Mouse (Mus musculus): ENCODE measurements at regions not wholly inside any gene's neighbourhood (a gene's known extent, or its start where the extent isn't known, plus 50 kb on each side); places are given as distances from the start of the nearest gene placed in this dataset.

GRCm38 (mm10) chr10:84055402-84056167, 332.9 kb downstream of the 1500009L16Rik start:
- H3K36me3 ChIP-seq (ENCODE audit: control insufficient read depth, insufficient read depth) = no peaks in the 10 kb centered on the region
- ATAC-seq (replicated peaks; ENCODE audit: extremely low read depth, insufficient read depth, low FRiP score) = no peak
- no peaks in the 10 kb centered on the region for H3K27me3 ChIP-seq (ENCODE audit: control insufficient read depth, insufficient read depth, low read length)
- H3K4me3 ChIP-seq (ENCODE audit: low read length) = no peak overlapping the region
- no peak overlapping the region for H3K4me2 ChIP-seq (ENCODE audit: low read depth, low read length)
- no peak overlapping the region for H3K9ac ChIP-seq (ENCODE audit: low read length)
- peaks cover 27% of the 10 kb centered on the region for H3K4me1 ChIP-seq (ENCODE audit: control insufficient read depth, insufficient read depth, low read length)
- no peak overlapping the region for H3K27ac ChIP-seq (ENCODE audit: low read length)
- WGBS = 60% methylated on average over 10 of the region's 10 CpGs
- no peaks in the 10 kb centered on the region for H3K9me3 ChIP-seq (replicated peaks; ENCODE audit: control insufficient read depth, low read length)

GRCm38 (mm10) chr10:84056323-84057169, 333.9 kb downstream of the 1500009L16Rik start:
- Histone ChIP-seq H3K4me3 (ENCODE audit: low read length) (no peak overlapping the region), H3K27ac (ENCODE audit: low read length) (0 out of 2 replicates have a peak overlapping the region, but pooled peaks have one; percentile 29), H3K4me2 (ENCODE audit: low read depth, low read length) (no peak overlapping the region), H3K27me3 (ENCODE audit: control insufficient read depth, insufficient read depth, low read length) (no peaks in the 10 kb centered on the region), H3K36me3 (ENCODE audit: control insufficient read depth, insufficient read depth) (no peaks in the 10 kb centered on the region), H3K9me3 (replicated peaks; ENCODE audit: control insufficient read depth, low read length) (no peaks in the 10 kb centered on the region), H3K4me1 (ENCODE audit: control insufficient read depth, insufficient read depth, low read length) (peaks cover 36% of the 10 kb centered on the region), H3K9ac (ENCODE audit: low read length) (no peak overlapping the region)
- ATAC-seq (replicated peaks; ENCODE audit: extremely low read depth, insufficient read depth, low FRiP score) = no peak
- WGBS = 82% methylated on average over 14 of the region's 14 CpGs

- Histone ChIP-seq H3K4me3 (ENCODE audit: low read length) (no peak overlapping the region), H3K4me2 (ENCODE audit: low read depth, low read length) (no peak overlapping the region), H3K9me3 (replicated peaks; ENCODE audit: control insufficient read depth, low read length) (no peaks in the 10 kb centered on the region), H3K27ac (ENCODE audit: low read length) (no peak overlapping the region), H3K27me3 (ENCODE audit: control insufficient read depth, insufficient read depth, low read length) (no peaks in the 10 kb centered on the region), H3K4me1 (ENCODE audit: control insufficient read depth, insufficient read depth, low read length) (peaks cover 39% of the 10 kb centered on the region), H3K9ac (ENCODE audit: low read length) (no peak overlapping the region), H3K36me3 (ENCODE audit: control insufficient read depth, insufficient read depth) (no peaks in the 10 kb centered on the region)
- WGBS = 91% methylated on average over 2 of the region's 2 CpGs
- ATAC-seq (replicated peaks; ENCODE audit: extremely low read depth, insufficient read depth, low FRiP score) = no peak
Observed at GRCm38 (mm10) chr10:84058301-84058700, 335.6 kb downstream of the 1500009L16Rik start.

GRCm38 (mm10) chr10:84059646-84060491, 337.2 kb downstream of the 1500009L16Rik start:
- 78% methylated on average over 9 of the region's 9 CpGs for WGBS

GRCm38 (mm10) chr10:84060492-84061218, 338.0 kb downstream of the 1500009L16Rik start:
- ATAC-seq (replicated peaks; ENCODE audit: extremely low read depth, insufficient read depth, low FRiP score) = peak; percentile 92
- H3K4me1 ChIP-seq (ENCODE audit: control insufficient read depth, insufficient read depth, low read length) = peaks cover 39% of the 10 kb centered on the region
- peak overlapping the region; percentile 57 for H3K9ac ChIP-seq (ENCODE audit: low read length)
- H3K4me3 ChIP-seq (ENCODE audit: low read length) = no peak overlapping the region
- H3K27me3 ChIP-seq (ENCODE audit: control insufficient read depth, insufficient read depth, low read length) = no peaks in the 10 kb centered on the region
- H3K27ac ChIP-seq (ENCODE audit: low read length) = peak overlapping the region; percentile 97
- H3K36me3 ChIP-seq (ENCODE audit: control insufficient read depth, insufficient read depth) = no peaks in the 10 kb centered on the region
- no peaks in the 10 kb centered on the region for H3K9me3 ChIP-seq (replicated peaks; ENCODE audit: control insufficient read depth, low read length)
- peak overlapping the region; percentile 48 for H3K4me2 ChIP-seq (ENCODE audit: low read depth, low read length)
- WGBS = 5% methylated on average over 7 of the region's 7 CpGs

More at GRCm38 (mm10) chr10:84059646-84060491, 337.2 kb downstream of the 1500009L16Rik start:
- peak overlapping the region; percentile 57; the same call in 1 of the 2 replicates for H3K9ac ChIP-seq (ENCODE audit: low read length)
- H3K4me1 ChIP-seq (ENCODE audit: control insufficient read depth, insufficient read depth, low read length) = peaks cover 39% of the 10 kb centered on the region
- no peak overlapping the region for H3K4me3 ChIP-seq (ENCODE audit: low read length)
- H3K27me3 ChIP-seq (ENCODE audit: control insufficient read depth, insufficient read depth, low read length) = no peaks in the 10 kb centered on the region
- no peak overlapping the region for H3K4me2 ChIP-seq (ENCODE audit: low read depth, low read length)
- no peaks in the 10 kb centered on the region for H3K9me3 ChIP-seq (replicated peaks; ENCODE audit: control insufficient read depth, low read length)
- ATAC-seq (replicated peaks; ENCODE audit: extremely low read depth, insufficient read depth, low FRiP score) = no peak
- peak overlapping the region; percentile 97 for H3K27ac ChIP-seq (ENCODE audit: low read length)
- H3K36me3 ChIP-seq (ENCODE audit: control insufficient read depth, insufficient read depth) = no peaks in the 10 kb centered on the region

- Histone ChIP-seq H3K4me1 (ENCODE audit: control insufficient read depth, insufficient read depth, low read length) (peaks cover 5% of the 10 kb centered on the region), H3K9ac (ENCODE audit: low read length) (no peak overlapping the region), H3K36me3 (ENCODE audit: control insufficient read depth, insufficient read depth) (no peaks in the 10 kb centered on the region), H3K27ac (ENCODE audit: low read length) (no peak overlapping the region), H3K4me2 (ENCODE audit: low read depth, low read length) (no peak overlapping the region), H3K4me3 (ENCODE audit: low read length) (no peak overlapping the region), H3K27me3 (ENCODE audit: control insufficient read depth, insufficient read depth, low read length) (no peaks in the 10 kb centered on the region), H3K9me3 (replicated peaks; ENCODE audit: control insufficient read depth, low read length) (no peaks in the 10 kb centered on the region)
- WGBS = 53% methylated on average over 4 of the region's 4 CpGs
- 0 out of 2 replicates have a peak, but pooled peaks have one; percentile 28 for ATAC-seq (replicated peaks; ENCODE audit: extremely low read depth, insufficient read depth, low FRiP score)
Observed at GRCm38 (mm10) chr10:84067052-84067650, 344.5 kb downstream of the 1500009L16Rik start.

GRCm38 (mm10) chr10:84069806-84070205, 347.1 kb downstream of the 1500009L16Rik start:
- peaks cover 5% of the 10 kb centered on the region for H3K4me1 ChIP-seq (ENCODE audit: control insufficient read depth, insufficient read depth, low read length)
- no peaks in the 10 kb centered on the region for H3K9me3 ChIP-seq (replicated peaks; ENCODE audit: control insufficient read depth, low read length)
- H3K27me3 ChIP-seq (ENCODE audit: control insufficient read depth, insufficient read depth, low read length) = no peaks in the 10 kb centered on the region
- 0 out of 2 replicates have a peak overlapping the region, but pooled peaks have one; percentile 16 for H3K27ac ChIP-seq (ENCODE audit: low read length)
- no peak overlapping the region for H3K9ac ChIP-seq (ENCODE audit: low read length)
- H3K4me3 ChIP-seq (ENCODE audit: low read length) = no peak overlapping the region
- no peak for ATAC-seq (replicated peaks; ENCODE audit: extremely low read depth, insufficient read depth, low FRiP score)
- H3K36me3 ChIP-seq (ENCODE audit: control insufficient read depth, insufficient read depth) = no peaks in the 10 kb centered on the region
- H3K4me2 ChIP-seq (ENCODE audit: low read depth, low read length) = no peak overlapping the region
- 55% methylated on average over 9 of the region's 9 CpGs for WGBS
